Mouse (Mus musculus): ENCODE results near the gene Evl. TPM values are rescaled to one million over a fixed set of nuclear protein-coding genes. Genes with fewer than 3 reads are reported as not detected.

Evl gene
- polyA plus RNA-seq, 1 experiment from 2014 or later: 88.5 TPM

DNA sequence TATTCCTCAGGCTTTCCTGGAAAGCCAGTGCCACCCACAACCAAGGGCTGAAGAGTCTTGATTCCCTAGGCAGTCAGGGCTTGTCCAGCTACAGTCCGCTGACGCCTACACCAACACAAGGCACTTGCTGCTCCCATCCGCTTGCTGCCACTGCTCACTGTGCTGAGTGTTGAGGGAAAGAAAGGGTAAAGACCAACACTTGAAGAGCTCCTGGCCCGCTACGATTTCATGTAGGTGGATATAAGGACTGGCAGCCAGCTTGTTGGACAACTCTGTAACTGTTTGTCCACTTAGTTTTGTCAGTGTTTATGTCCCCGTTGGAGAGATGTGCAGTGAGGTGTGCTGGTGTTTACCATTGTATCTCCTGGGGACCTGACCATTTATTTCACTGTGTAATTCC is 38.3 kb downstream of the Evl start:
- no peak overlapping the region for H3K4me3 ChIP-seq
- no peak overlapping the region for H3K27ac ChIP-seq
- no peaks in the 10 kb centered on the region for H3K36me3 ChIP-seq
- H3K27me3 ChIP-seq: no peaks in the 10 kb centered on the region
- no peaks in the 10 kb centered on the region for H3K4me1 ChIP-seq
- WGBS: 92% methylated on average over 6 of the region's 6 CpGs
- H3K9ac ChIP-seq: no peak overlapping the region
- ATAC-seq (ENCODE audit: insufficient number of reproducible peaks, insufficient read depth, low FRiP score, low TSS enrichment): no peak
- H3K4me2 ChIP-seq (replicated peaks): no peak overlapping the region
- H3K9me3 ChIP-seq: no peaks in the 10 kb centered on the region

DNA sequence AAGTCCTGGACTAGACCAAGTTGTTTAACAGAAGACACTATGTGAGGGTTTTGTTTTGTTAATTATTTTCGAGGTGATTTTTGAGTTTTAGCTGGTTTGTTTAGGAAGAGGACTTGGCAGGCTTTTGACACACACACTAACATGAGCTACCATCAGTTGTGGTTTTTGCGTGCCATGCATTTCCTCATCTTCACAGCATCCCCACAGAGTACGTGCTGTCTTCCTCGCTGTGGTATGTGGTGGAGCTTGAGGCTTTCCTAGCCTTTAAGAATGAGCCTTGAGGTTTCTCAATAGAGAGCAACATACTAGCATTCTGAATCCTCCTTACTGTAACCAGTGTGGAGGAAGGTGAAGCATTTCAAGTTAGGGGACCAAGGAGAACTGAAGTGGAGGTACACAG is 46.3 kb downstream of the Evl start:
- no peak overlapping the region for H3K9ac ChIP-seq
- WGBS: 79% methylated on average over 4 of the region's 4 CpGs
- H3K4me3 ChIP-seq: no peak overlapping the region
- H3K9me3 ChIP-seq: no peaks in the 10 kb centered on the region
- no peak for ATAC-seq (ENCODE audit: insufficient number of reproducible peaks, insufficient read depth, low FRiP score, low TSS enrichment)
- H3K27me3 ChIP-seq: no peaks in the 10 kb centered on the region
- 0 out of 2 replicates have a peak overlapping the region, but pooled peaks have one; percentile 41 for H3K27ac ChIP-seq
- H3K36me3 ChIP-seq: no peaks in the 10 kb centered on the region
- H3K4me2 ChIP-seq (replicated peaks): no peak overlapping the region
- peaks cover 16% of the 10 kb centered on the region for H3K4me1 ChIP-seq

DNA sequence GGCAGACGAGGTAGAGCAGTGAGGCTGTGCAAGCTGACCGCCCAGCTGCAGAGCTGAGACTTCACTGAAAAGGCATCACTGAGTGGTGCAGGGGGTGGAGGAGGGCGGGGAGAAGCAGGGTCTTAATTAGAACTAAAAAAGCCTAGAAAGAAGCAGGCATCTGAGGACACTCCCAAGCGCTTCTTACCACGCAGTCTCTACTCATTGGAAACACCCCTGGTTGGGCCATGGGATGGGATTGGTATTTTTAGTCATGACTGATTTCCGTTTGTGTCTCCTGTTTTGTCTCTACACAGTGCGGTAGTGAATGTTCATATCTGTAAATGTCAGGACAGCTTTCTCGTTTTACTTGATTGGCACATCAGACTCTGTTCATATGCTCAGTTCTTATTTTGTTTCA is 46.8 kb downstream of the Evl start:
- H3K4me3 ChIP-seq: no peak overlapping the region

DNA sequence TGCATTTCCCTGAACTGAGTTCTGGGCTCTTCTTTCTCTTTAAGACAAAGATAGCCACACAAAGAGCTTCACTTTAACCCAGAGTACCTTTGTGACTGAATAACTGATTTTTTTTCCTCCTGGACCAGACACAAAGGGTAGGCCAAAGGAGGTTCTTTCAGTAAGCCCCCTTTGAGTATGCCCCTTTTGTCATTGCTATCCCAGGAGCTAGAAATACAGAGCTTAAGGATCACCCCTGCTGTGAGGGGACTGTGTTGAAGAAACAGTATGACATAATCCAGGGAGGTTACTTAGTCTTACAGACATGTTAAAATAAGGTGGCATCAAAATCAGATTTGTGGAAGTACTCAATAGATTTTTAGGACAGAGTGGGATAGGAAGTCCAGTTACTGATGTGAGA is 50.0 kb downstream of the Evl start:
- H3K4me1 ChIP-seq: peaks cover 22% of the 10 kb centered on the region
- ATAC-seq (ENCODE audit: insufficient number of reproducible peaks, insufficient read depth, low FRiP score, low TSS enrichment): no peak

More for the DNA sequence above, 46.8 kb downstream of the Evl start:
- 0 out of 2 replicates have a peak overlapping the region, but pooled peaks have one; percentile 41 for H3K27ac ChIP-seq
- peaks cover 20% of the 10 kb centered on the region for H3K4me1 ChIP-seq
- no peaks in the 10 kb centered on the region for H3K36me3 ChIP-seq
- no peak overlapping the region for H3K4me2 ChIP-seq (replicated peaks)
- H3K9ac ChIP-seq: no peak overlapping the region
- WGBS: 75% methylated on average over 8 of the region's 8 CpGs
- H3K9me3 ChIP-seq: no peaks in the 10 kb centered on the region
- 0 out of 2 replicates have a peak, but pooled peaks have one; percentile 55 for ATAC-seq (ENCODE audit: insufficient number of reproducible peaks, insufficient read depth, low FRiP score, low TSS enrichment)
- H3K27me3 ChIP-seq: no peaks in the 10 kb centered on the region

DNA sequence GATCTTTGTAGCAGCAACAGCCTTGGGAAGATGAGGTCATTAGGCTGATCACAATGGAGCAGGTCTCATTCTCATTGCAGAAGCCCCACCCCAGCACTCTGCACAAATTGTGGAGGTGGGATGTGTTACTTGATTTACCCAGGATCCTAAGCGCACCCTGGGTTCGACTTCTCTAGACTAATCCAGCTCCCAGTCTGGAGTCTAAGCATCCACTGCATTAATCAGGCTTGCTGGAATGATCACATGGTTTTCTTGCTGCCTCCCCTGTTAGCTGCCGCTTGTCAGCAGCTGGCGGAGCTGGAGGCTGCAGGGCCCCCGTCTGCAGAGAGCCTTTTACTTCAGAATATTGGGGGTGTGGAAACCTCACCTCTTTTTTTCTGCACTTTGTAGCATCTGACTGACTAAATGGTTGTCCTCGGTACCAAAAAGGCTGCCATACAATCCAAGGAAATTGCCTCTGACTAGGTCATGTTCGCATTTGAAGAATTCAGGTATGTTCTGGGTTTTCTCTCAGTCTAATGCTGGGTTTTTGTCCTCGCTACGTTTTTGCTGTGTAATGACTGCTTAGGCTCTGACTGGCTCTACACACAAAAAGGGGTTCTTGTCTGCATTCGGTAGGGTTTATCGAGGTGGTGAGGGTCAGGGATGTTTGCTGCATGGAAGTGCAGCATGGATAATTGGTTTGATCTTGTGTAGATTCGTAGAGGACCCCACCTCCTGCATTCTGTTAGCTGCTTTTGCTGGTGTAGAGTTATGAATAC is 51.2 kb downstream of the Evl start:
- H3K36me3 ChIP-seq: no peaks in the 10 kb centered on the region
- H3K4me2 ChIP-seq (replicated peaks): peak overlapping the region; percentile 25
- peaks cover 19% of the 10 kb centered on the region for H3K4me1 ChIP-seq
- peak; percentile 17; the same call in 1 of the 2 replicates for ATAC-seq (ENCODE audit: insufficient number of reproducible peaks, insufficient read depth, low FRiP score, low TSS enrichment)
- H3K27me3 ChIP-seq: no peaks in the 10 kb centered on the region
- H3K9me3 ChIP-seq: no peaks in the 10 kb centered on the region
- 43% methylated on average over 12 of the region's 12 CpGs for WGBS
- H3K4me3 ChIP-seq: no peak overlapping the region
- H3K9ac ChIP-seq: no peak overlapping the region
- 0 out of 2 replicates have a peak overlapping the region, but pooled peaks have one; percentile 30 for H3K27ac ChIP-seq

More for the DNA sequence above, 50.0 kb downstream of the Evl start:
- H3K27ac ChIP-seq: no peak overlapping the region
- no peaks in the 10 kb centered on the region for H3K27me3 ChIP-seq
- no peak overlapping the region for H3K4me2 ChIP-seq (replicated peaks)
- H3K36me3 ChIP-seq: no peaks in the 10 kb centered on the region
- H3K9me3 ChIP-seq: no peaks in the 10 kb centered on the region
- no peak overlapping the region for H3K9ac ChIP-seq
- no peak overlapping the region for H3K4me3 ChIP-seq

DNA sequence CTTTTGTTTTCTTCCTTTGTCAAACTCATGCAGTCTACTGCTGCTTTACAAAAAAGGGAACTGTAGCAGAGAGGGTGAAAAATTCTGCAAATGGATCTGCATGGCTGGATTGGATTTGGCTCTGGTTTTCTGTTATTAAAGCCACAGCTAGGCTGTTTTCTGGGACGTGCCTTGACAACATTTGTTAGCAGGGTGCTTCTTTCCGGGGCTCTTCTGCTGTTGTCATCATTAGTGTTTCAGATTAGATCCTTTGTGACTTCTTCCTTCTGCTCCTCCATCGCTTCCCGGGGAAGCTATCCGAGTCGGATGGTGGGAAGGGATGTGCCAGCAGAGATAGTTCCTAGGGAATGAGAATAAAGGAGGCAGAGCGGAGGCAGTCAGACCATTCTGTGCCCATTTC is 51.8 kb downstream of the Evl start:
- no peak overlapping the region for H3K9ac ChIP-seq
- ATAC-seq (ENCODE audit: insufficient number of reproducible peaks, insufficient read depth, low FRiP score, low TSS enrichment): no peak
- no peaks in the 10 kb centered on the region for H3K9me3 ChIP-seq
- no peak overlapping the region for H3K4me3 ChIP-seq
- 80% methylated on average over 7 of the region's 7 CpGs for whole genome bisulfite sequencing
- H3K4me2 ChIP-seq (replicated peaks): peak overlapping the region; percentile 25
- peaks cover 6% of the 10 kb centered on the region; the same call in 1 of the 2 replicates for H3K36me3 ChIP-seq
- no peaks in the 10 kb centered on the region for H3K27me3 ChIP-seq
- H3K27ac ChIP-seq: no peak overlapping the region
- H3K4me1 ChIP-seq: peaks cover 18% of the 10 kb centered on the region

DNA sequence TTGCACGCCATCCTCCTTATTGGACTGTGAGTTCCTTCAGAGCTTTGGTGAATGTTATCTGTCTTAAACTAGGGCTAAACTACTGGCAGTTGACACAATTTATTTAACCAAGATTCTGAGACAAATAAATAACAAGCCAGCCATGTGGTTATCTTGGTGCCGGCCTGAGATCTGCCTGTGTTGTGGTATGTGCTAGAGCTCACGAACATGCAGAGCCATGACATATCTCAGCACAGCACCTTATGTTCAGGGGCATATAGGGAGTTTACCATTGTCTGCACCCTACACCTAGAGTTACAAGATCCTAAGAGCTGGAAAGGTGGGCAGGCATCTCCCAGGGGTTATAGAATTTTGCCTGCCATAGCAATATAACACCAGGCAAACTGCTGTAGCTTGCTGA is 54.9 kb downstream of the Evl start:
- H3K4me1 ChIP-seq: peaks cover 18% of the 10 kb centered on the region
- no peaks in the 10 kb centered on the region for H3K9me3 ChIP-seq
- no peak overlapping the region for H3K4me2 ChIP-seq (replicated peaks)
- no peak overlapping the region for H3K4me3 ChIP-seq
- peaks cover 8% of the 10 kb centered on the region; the same call in 1 of the 2 replicates for H3K36me3 ChIP-seq
- H3K27me3 ChIP-seq: no peaks in the 10 kb centered on the region
- no peak overlapping the region for H3K9ac ChIP-seq
- 86% methylated on average over 3 of the region's 3 CpGs for WGBS
- ATAC-seq (ENCODE audit: insufficient number of reproducible peaks, insufficient read depth, low FRiP score, low TSS enrichment): no peak
- no peak overlapping the region for H3K27ac ChIP-seq

DNA sequence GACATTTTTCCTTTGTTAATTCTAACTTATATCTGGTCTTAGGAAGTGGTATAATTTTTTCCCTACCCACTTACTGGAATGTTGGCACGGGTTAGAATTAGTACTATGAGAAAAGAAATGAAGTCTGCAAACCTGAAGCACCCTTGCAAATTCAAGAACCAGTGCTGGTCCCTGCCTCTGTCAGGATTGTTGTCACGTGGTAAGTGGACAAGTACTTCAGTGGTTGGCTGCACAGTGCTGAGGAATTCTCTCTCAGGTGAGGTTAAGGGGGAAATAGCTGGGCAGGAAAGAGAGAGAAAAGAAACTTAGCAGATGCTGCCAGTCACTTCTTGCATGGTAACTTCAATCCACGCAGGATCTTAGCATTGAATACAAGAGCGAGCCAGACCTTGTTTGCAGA is 55.7 kb downstream of the Evl start:
- no peak overlapping the region for H3K9ac ChIP-seq
- no peak for ATAC-seq (ENCODE audit: insufficient number of reproducible peaks, insufficient read depth, low FRiP score, low TSS enrichment)
- H3K4me2 ChIP-seq (replicated peaks): no peak overlapping the region
- 90% methylated on average over 4 of the region's 4 CpGs for WGBS
- H3K9me3 ChIP-seq: no peaks in the 10 kb centered on the region
- H3K27ac ChIP-seq: no peak overlapping the region
- peaks cover 12% of the 10 kb centered on the region for H3K4me1 ChIP-seq
- H3K36me3 ChIP-seq: peaks cover 8% of the 10 kb centered on the region; the same call in 1 of the 2 replicates
- no peak overlapping the region for H3K4me3 ChIP-seq
- H3K27me3 ChIP-seq: no peaks in the 10 kb centered on the region

DNA sequence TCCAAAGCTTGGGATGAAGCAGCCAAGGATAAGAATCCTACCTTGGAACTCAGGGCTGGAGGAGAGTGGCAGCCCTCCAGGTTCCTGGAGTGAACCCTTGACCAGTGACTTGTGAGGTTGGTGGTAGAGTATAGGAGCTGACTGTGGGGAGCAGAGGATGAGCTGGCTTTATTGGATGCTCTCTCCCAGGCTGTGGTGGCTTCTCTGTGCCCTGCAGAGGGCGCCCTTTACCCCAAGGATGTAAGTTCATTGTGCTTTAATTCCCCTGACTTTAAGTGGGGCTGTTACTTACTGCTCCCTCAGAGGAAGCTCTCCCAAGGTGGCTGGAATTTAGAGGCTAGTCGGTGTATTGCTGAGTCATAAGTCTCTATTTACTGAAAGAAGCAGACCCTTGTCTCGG is 58.6 kb downstream of the Evl start:
- ATAC-seq (ENCODE audit: insufficient number of reproducible peaks, insufficient read depth, low FRiP score, low TSS enrichment): no peak
- Histone ChIP-seq H3K36me3 (peaks cover 8% of the 10 kb centered on the region; the same call in 1 of the 2 replicates), H3K9ac (no peak overlapping the region), H3K4me2 (replicated peaks) (no peak overlapping the region), H3K27ac (no peak overlapping the region), H3K4me1 (peaks cover 10% of the 10 kb centered on the region), H3K4me3 (no peak overlapping the region), H3K27me3 (no peaks in the 10 kb centered on the region), H3K9me3 (no peaks in the 10 kb centered on the region)
- WGBS: 51% methylated on average over 3 of the region's 3 CpGs

DNA sequence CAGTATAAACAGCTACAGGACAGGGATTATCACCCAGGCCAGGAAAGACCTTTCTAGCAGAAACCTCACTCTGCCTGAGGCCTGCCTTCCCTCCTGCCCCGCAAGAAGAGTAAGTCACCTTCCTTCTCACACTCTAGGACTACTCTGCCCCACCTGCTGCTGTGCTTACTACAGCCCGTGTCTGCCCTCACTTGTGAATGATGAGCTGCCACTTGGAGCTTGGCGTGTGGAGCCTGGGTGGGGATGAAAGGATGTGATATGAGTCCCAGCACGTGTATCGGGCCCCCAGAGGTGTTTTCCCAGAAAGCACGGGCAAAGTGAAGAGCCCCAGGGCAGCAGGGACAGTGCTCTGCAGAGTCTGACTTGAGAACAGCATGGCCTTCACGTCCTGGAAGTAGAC is 63.0 kb downstream of the Evl start:
- Histone ChIP-seq H3K4me1 (peaks cover 10% of the 10 kb centered on the region), H3K27me3 (no peaks in the 10 kb centered on the region), H3K27ac (0 out of 2 replicates have a peak overlapping the region, but pooled peaks have one; percentile 17), H3K9me3 (no peaks in the 10 kb centered on the region), H3K4me2 (replicated peaks) (no peak overlapping the region), H3K4me3 (no peak overlapping the region), H3K9ac (no peak overlapping the region), H3K36me3 (peaks cover 6% of the 10 kb centered on the region; the same call in 1 of the 2 replicates)
- ATAC-seq (ENCODE audit: insufficient number of reproducible peaks, insufficient read depth, low FRiP score, low TSS enrichment): no peak
- 66% methylated on average over 7 of the region's 7 CpGs for WGBS

DNA sequence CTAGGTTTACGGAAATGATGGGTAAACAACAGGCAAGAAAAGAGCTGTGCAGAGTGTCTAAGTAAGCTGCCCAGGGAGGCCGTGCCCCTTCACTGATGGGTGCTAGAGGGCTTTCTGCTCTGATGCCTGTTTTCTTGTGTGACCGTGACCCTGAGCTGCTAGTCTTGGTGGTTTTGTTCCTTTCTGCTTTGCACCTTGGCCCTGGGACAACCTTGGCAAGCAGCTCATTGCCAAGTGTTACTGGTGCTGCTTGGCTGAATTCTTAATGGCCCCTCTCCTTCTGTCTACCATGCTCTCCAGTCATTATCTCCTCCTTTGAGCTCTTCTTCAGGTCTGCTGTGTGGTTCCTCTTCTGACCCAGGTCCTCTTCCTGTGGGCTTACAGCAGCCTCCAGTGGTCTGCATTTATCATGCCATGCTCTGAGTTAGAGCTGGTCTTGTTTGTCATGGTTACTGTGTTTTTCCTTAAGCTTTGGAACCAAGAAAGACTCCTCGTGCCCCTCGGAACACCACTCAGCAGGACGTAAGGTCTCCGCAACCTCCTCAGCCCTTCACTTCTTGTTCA is 65.4 kb downstream of the Evl start:
- Histone ChIP-seq H3K9me3 (no peaks in the 10 kb centered on the region), H3K27ac (no peak overlapping the region), H3K4me1 (peaks cover 10% of the 10 kb centered on the region), H3K9ac (no peak overlapping the region), H3K4me3 (no peak overlapping the region), H3K4me2 (replicated peaks) (no peak overlapping the region), H3K27me3 (no peaks in the 10 kb centered on the region), H3K36me3 (peaks cover 6% of the 10 kb centered on the region; the same call in 1 of the 2 replicates)
- 96% methylated on average over 7 of the region's 7 CpGs for WGBS
- ATAC-seq (ENCODE audit: insufficient number of reproducible peaks, insufficient read depth, low FRiP score, low TSS enrichment): no peak

DNA sequence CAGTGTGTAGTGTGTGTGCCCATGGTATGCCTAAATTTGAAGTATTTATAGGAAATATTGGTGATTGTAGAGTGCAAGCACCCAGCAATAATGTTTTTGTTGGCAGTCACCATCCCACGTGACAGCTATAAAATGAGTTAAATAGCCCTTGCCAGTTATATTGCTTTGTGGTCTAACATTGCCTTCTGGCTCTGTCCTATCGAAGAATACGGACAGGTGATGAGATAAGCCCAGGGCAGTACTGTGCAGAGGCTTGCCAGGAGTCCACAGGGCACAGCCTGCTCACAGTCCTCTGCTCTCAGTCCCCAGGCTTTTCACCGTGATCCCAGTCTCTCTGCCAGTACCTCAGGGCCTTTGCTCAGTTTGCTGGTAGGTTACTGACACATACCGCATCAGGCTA is 67.9 kb downstream of the Evl start:
- Histone ChIP-seq H3K9ac (no peak overlapping the region), H3K4me2 (replicated peaks) (no peak overlapping the region), H3K4me1 (peaks cover 3% of the 10 kb centered on the region; the same call in 1 of the 2 replicates), H3K9me3 (no peaks in the 10 kb centered on the region), H3K36me3 (peaks cover 6% of the 10 kb centered on the region; the same call in 1 of the 2 replicates), H3K27ac (no peak overlapping the region), H3K27me3 (no peaks in the 10 kb centered on the region), H3K4me3 (no peak overlapping the region)
- 85% methylated on average over 5 of the region's 5 CpGs for WGBS
- ATAC-seq (ENCODE audit: insufficient number of reproducible peaks, insufficient read depth, low FRiP score, low TSS enrichment): no peak

Data from embryonic facial prominence, embryonic 12.5 days (tissue).